Mouse (Mus musculus): ENCODE data around the gene Slc27a1.

The Slc27a1 gene

GRCm38 (mm10) chr8:71633981-71634667 is 65.4 kb downstream of the Slc27a1 start:
- ChIA-PET POLR2A (interaction anchor here in 3 of 4 experiments (0.6 to 1.7 kb wide), 19 partner anchors 10 to 126 kb away, joined by 3 to 9 read pairs (median 4); partner anchors contain the start of genes Pgls (in 2 of the 3), Colgalt1 (in 1 of the 3), Jak3 (in 1 of the 3) and Tmem221 (in 1 of the 3)), CTCF (interaction anchor here in 2 of 4 experiments (0.5 to 2.6 kb wide), 11 partner anchors 22 to 98 kb away, joined by 3 to 14 read pairs (median 4); partner anchors contain the start of genes Tmem221 (in 2 of the 2), Colgalt1 (in 1 of the 2) and Slc27a1 (in 1 of the 2))

Measured in embryonic stem cell, embryonic (primary cell).